Mouse (Mus musculus) T-helper 17 cell (primary cell): ENCODE results near the gene Cep19.
"Not testable (repeated sequence)": the region's sequence is repeated elsewhere in the genome, so short reads cannot be mapped to it uniquely, and the experiment has no call there.

ENCODE experiments used
- in situ Hi-C, 2 experiments: fragments of 300-600 bp; cut with MboI, MseI; formaldehyde crosslinking; loops; 1 replicate in 1 of 2; 2 replicates in 1 of 2; pipeline ENCODE4 v1.15.1; 2025; ENCODE audit warnings: high pct_unique_total_duplicates in 2 of 2

Gene Cep19

DNA sequence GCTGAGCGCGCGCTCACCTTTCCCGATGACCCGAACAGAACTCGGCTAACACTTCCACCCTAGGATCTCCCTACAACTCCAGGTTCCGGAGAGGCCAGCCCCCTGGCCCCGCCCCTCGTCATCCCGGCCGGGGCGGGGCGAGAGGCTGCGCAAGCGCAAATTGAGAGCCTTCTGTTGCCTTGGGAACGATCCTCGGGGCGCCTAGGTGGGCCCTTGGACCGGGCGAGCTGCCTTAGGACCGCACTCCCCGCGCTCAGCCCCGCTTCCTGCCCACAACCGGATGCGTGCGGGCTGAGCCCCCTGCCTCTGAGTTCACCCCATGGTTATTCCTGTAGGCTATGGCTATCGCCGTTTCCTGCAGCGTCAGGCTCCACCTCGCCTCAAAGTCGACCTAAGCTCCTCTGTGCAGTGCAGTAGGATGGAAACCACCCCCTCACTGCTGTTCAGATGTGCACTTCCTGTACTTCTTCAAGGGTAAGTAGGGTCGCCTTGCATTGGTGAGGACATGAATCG lies at the start of gene Cep19, which contains the start of gene Pigx:
TSS of gene Cep19 (plus strand) at position 163 of the 513 bp plus-strand sequence.
TSS of gene Pigx (minus strand) at position 103 of the 513 bp plus-strand sequence.
- in situ Hi-C loops: loop anchor here in 1 of 2 experiments (5.0 to 10.0 kb wide), 2 partner anchors 47 to 155 kb away; partner anchors contain the start of genes 0610012G03Rik and Ncbp2

DNA sequence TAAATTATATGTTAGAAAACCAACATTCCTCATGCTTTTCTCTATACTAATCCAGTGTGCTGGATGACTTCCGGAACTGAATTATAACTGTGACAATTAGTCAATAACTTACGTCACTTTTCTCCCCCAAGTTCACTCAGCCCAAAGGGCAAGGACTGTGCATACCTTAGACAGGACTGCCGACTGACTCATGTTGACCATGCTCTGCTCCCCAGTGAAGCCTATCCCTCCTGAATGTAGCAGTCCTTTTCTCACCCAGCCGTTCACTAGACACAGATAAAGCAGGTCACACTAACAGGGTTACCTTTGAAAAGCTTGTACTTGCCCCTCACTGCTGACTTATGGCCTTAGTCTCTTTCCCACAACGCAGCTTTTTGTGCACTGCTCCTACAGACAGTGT lies 40.8 kb upstream of the Cep19 start:
- in situ Hi-C loops: no loop called here

DNA sequence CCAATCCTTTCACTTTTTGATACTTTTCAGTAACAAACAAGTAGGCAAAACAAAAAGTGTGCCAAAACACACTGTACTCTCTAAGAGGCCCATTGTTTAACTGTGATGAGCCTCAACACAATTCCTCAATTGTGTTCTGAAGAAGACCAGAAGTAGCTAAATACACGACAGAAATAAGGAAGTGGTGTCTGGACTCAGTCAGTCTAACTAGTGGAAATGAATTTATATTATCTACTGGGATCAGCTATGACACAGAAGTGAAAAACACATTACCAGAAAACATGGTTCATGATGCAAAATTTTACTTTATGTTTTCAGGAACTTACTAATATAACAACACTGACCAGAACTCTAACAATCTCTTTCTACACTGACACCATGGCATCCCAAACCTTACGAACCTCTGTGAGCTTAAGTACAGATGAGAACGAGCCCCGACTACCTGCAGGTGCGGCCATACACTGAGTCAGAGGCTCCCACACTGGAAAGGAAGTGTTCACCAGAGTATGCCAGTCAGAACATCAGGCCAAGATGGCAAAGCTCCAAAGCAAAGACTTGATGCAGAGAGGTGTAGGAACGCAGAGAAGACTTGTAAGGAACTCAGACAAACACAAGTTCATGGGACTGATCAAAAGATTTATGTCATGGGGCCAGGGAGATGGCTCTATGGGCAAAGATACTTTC lies 39.6 kb upstream of the Cep19 start:
- in situ Hi-C loops: loop anchor here in 1 of 2 experiments (10.0 kb wide), 1 partner anchor 1345 kb away; no protein-coding TSS in a partner anchor

DNA sequence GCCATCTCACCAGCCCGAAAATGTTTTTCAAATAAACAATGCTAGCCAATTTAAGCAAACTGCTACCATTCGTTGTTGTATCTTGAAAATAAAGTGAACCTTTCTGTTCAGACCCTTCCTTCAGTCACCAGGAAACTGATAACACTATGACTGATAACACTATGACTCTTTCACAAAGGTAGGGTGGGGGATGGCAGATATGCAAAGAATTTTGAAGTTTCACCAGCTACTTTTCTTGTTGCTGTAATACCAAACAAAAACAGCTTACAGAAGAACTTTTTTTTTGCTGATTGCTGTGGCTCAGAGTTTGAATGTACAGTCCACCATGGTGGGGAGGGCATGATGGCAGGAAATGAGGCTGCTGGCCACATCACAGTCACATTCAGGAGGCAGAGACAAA lies 37.4 kb upstream of the Cep19 start:
- in situ Hi-C loops: loop anchor here in 1 of 2 experiments (10.0 kb wide), 1 partner anchor 1347 kb away; no protein-coding TSS in a partner anchor

DNA sequence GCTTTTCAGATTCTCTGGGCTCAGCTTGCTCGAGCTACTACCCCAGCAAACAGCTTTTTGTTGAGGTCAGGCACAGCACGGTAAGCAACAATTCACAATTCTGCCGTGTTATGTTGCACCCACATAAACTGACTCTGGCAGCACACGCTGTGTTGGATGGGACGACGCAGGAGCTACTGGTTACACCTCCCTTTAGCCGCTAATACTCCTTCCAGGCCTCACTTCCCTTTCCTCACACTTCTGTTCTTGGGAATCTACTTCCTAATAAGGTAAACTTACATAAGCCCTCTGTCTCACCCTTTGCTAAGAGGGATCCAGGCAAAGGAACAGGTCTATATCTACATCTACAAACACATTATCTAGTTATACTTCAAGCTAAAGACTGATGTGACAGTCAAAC lies 35.7 kb upstream of the Cep19 start:
- in situ Hi-C loops: loop anchor here in 1 of 2 experiments (10.0 kb wide), 1 partner anchor 1349 kb away; no protein-coding TSS in a partner anchor

DNA sequence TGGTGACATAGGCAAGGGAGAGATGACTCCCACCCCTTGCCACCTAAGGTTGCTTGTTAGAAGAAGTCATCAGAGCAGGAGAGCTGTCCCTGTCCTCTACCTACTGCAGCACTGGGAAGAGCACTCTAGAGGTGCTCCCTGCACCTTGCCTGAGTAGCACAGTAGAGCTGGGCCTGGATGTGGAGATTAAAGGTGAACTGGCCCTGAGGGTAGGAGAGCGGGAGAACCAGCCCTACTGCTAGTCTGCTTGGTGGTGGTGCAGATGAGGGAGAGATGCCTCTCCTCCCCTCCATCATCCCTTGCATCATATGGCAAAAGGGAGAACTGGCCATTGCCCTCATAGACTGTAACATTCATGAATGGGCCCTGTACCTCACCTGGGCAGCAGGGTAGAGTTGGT lies 32.7 kb upstream of the Cep19 start:
- in situ Hi-C loops: loop anchor here in 1 of 2 experiments (10.0 kb wide), 1 partner anchor 1352 kb away; no protein-coding TSS in a partner anchor

DNA sequence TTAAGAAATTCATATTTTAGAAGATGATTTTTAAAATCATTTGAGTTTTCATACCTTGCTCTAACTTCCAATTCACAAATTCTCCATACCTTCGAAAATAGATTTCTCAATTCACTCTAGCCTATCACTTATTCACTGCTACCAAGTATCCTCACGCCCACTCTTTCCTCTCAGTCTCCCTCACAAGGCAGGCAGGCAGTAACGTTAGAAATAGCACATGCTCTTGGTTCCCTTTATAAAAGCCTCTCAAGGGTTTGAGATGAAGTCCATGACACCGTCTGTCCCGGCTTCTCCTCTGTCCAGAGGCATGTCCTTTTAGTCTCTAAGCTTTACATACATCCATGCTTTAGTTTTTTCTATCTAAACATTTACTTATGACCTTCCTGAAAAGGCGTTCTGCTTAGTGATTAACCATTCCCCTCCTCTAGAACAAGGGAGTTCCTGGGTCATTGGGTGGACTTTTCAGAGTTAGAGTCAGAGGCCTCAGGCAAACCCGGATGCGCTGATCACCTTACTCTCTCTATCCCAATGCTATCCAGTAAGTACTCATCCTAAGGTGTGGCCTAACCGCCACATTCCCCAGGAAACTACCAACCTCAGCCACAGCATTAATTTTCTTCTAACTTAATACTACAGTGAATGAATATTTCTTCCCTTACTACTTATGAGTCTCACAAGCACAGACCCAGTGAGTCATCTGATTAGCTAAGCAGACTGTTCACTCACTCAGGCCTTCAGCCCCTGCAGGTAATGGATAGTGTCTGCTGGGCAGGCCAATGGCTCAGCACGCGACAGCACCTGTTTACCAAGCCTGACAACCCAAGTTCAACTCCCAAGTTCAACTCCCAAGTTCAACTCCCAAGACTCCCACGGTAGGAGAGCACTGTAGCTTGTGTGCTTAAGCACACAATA lies 31.0 kb upstream of the Cep19 start:
- in situ Hi-C loops: loop anchor here in 1 of 2 experiments (10.0 kb wide), 1 partner anchor 1354 kb away; no protein-coding TSS in a partner anchor

DNA sequence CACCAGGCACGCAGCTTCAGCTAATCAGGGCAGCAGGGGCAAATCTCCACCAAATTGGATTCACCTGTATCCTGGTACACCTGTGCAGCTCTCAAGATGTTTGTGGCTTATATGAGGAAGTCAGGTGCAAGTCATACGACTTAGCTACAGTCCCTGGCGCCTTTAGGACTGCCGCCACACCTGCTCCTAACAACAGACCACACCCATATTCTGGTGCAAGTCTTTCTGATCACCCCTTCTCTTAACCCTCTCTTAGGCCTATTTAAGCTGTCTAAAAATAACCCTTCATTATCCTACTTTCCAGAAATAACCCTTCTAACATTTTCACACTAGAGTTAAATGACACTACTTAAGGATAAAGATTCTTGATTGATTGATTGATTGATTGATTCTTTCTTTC lies 29.5 kb upstream of the Cep19 start:
- in situ Hi-C loops: not testable (repeated sequence)

DNA sequence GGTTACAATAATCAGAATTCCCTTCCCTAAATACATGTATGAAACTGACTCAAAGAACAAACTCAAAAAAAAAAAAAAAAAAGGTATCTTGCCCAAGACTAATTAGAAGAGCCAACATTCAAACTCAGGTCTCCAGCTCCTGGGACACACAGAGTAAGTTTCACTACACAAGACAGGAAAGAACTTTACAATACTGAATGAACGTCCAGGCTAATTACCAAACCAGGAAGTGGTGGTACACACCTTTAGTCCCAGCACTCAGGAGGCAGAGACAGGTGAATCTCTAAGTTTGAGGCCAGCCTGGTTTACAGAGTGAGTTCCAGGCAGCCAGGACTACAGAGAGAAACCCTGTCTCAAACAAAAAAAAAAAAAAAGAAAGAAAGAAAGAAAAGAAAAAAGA lies 23.8 kb upstream of the Cep19 start:
- in situ Hi-C loops: no loop called here

DNA sequence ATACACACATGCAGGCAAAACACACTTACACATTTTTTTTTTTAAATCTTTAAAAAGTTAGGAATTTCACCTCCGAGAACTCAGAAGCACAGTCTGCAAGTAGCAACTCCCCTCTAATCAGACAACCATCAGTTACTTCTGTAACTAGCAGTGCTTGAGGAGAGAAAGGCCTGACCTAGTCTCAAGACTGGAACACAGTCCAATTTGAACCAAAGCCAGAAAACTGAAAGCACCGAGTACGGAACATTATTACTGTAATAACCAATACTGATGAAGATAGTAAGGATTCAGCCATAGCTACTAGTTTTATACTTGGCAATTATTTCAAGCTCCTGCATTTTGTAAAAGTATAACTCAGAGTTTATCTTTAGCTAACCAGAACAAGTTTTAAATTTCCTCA lies 23.2 kb upstream of the Cep19 start:
- in situ Hi-C loops: no loop called here

DNA sequence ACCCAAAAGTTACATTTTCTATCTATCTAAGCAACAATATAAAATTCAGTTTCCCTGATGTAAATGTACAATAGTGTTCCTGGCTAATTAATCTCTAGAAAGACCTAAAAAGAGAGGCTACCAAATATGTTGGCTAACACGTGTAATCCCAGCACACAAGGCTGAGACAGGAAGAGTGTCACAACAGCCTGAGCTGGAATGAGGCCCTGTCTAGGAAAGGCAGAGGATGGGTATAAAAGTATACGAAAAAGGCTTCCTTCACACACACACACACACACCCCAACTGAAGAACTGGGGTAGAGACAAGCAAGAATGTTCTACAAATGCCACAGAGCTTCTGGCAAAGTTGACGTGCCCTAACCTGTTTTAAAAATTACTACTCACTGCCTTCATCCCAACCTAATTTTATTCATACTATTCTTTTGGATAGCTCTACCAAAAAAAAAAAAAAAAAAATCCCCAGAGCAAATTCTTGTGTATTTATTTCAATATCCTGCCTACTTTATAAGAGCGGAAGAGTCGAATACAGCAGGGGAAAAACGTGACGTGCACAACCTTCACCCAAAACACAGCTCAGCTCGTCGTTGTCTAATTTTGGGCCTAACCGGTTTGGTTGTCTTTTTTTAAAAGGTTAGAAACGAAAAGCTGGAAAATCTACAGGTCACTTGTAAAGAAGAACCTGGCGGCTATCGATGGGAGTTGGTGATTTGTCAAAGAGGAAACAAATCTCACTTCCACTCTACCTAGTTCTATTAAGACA lies 21.8 kb upstream of the Cep19 start:
- in situ Hi-C loops: no loop called here

DNA sequence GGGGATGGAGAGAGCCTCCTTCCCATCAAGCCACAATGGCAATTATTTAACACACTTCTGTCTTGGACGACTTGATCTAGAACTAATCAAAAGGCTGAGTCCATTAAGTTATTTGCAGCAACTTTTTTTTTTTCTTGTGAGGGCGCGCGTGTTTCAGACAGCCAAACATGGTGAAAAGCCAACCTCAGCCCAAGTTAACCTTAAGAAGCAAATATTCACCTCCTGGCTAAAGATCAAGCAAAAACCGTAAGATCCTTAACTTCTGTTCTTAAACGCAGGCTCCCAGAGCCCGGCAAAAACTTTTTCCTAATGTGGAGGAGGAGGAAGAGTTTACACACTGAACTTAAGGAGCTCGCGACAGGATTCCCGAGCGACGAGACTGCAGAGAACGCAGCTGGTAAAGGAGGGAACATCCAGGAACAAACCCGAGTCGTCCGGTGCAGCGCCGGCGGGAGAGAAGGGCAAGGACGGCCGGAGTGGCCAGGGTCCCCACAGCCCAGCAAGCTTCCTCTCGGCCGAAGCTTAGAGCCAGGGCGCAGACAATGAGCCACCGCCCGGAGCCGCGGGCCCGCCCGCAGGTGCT lies 21.1 kb upstream of the Cep19 start:
- in situ Hi-C loops: no loop called here

DNA sequence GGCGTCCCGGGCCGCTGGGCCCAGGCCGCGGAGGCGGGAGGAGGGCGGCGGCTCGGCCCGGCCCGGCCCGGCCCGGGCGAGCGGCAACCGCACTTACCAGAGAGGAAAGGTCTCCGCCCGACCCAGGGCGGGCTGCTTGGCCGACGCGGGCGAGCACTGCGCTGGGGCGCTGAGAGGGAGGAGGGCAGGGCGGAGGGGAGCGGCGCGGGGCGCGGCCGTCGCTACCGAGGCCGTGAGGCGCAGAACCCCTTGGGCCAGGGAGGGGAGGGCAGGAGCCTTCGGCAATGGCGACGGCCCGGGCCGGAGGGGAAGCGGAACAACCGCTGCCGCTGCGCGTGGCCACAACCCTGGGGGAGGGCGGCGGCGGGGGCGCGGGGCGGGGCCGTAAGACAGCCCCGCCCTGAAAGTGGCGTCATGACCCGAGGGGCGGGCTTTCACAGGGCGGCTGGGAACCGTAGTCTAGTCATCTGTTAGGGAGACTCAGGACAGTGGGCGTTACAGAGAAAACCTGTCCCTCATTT lies 20.5 kb upstream of the Cep19 start, which contains the start of gene Pak2:
TSS of gene Pak2 (minus strand) at position 352 of the 521 bp plus-strand sequence.
- in situ Hi-C loops: no loop called here

DNA sequence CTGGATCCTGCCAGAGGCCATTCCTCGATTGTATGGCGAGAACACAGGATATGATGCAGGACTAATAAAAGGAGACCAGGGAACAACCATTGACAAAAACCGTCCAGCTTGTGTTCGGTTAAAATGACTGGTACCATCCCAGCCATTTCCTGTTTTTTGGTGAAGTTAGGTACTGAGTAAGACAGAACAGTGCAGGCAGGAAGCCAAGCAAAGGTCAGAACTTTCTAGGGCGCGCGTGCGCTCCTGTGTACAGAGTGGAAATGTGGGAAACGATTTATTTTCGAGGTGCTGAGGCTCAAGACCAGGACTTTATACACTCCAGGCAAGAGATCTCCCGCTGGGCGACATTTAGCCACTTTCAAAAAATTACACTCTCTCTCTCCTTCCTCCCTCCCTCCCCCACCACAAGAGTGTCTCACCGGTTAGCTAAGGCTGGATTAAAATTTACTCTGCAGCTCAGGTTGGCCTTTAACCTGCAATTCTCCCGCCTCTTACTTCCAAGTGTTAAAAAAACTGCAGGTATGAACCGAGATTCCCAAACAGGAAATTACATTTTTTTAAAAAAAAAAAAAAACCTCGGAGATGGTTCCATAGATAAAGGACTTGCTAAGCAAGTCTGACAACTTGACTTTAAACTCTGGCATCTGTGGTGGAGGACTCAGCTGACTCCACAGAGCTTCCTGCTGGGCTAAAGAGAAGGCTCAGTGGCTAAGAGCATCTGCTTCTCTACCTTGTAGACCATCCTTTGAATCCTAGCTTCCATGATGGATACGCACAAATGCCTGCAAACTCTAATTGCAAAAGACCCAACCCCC lies 11.8 kb upstream of the Cep19 start:
- in situ Hi-C loops: no loop called here

DNA sequence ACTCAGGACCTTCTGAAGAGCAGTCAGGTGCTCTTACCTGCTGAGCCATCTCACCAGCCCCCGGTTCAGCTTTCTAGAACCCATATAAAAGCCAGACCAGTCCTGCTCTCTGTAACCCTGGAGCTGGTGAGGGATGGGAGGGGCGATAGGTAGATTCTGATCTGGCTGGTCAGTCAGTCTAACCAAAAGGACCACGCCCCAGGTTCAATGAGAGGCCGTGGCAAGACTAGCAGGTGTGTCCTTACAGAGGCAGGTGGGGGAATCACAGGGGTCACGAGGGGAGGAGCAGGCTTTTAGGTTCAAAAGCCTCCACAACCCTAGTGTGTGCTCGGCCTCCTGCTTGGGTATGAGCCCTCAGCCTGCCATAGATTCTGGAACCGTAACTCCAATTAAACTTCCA lies 8.1 kb upstream of the Cep19 start:
- in situ Hi-C loops: no loop called here

DNA sequence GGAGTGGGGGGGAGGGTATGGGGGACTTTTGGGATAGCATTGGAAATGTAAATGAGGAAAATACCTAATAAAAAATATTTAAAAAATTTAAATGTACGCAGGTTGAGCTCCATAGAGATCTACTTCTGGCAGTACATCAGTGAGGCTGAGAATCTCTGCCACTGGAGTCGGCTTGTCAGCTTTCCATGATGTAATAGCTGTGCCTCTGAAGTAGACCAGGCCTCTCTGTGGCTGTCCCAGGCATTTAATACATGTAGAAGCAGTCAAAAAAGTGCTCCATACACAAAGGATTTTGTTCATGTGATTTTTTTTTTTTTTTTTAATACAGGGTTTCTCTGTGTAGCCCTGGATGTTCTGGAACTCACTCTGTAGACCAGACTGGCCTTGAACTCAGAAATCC lies 1.8 kb upstream of the Cep19 start:
- in situ Hi-C loops: loop anchor here in 1 of 2 experiments (5.0 kb wide), 1 partner anchor 45 kb away; no protein-coding TSS in a partner anchor

DNA sequence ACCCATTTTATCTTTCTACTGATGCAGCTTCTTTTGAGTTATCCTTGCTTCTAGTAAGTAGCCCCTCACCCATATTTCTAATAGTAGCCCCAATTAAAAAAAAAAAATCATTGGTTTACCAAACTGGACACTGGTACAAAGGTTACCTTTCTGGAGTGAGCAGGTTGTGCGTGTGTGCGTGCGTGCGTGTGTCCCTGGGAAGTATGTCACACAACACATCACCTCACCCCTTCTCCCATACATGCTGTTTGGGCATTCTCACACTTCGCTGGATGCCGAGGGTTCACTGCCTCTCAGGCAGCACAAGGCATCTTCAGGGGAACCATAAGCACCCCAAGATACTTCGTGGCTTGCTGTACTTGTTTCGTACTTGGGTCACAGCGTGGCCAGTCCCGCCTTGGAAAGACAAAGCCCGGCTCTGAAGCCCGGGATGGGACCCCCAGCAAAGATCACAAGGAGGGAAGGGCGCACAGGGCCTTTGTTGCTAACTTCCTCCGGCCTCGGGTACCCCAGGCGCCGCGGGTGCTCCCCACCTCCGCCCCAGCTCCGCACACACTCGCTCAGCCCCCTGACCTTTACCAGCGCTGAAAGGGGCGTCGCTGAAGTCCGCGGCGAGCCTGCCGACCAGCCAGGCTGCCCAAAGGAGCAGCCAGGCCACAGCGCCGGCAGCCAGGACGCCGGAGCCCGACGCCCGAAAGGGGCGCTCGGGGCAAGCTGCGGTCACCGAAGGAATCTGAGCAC lies 533 bp upstream of the Cep19 start:
- in situ Hi-C loops: loop anchor here in 1 of 2 experiments (5.0 kb wide), 1 partner anchor 47 kb away; no protein-coding TSS in a partner anchor

DNA sequence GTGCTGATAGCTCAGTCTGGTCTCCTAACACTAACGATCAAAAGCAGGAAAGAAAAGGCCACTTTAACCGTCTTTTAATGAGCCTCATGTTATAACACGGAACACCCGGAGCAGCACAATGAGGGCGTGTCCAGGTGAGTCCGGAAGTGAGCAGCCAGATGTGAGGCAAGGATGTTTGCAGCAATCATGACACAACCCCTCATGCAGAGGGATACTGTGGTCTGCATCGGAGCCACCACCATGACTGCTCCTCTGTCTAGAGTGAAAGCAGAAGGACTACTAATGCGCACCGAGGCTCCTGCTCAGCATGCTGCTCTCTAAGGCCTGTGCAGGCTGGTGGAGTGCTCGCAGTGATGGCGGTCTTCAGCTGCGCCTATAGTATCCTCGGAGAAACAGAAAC lies 2.7 kb downstream of the Cep19 start:
- in situ Hi-C loops: loop anchor here in 1 of 2 experiments (10.0 kb wide), 1 partner anchor 157 kb away; the partner anchor contains the start of genes 0610012G03Rik and Ncbp2
